Mouse (Mus musculus) heart, adult 11 months (tissue): ENCODE results near the gene Pknox1.

Source experiments
- DNase-seq: peaks from one replicate; pipeline ENCODE4 v3.0.0; 2022

Gene Pknox1

GRCm38 (mm10) chr17:31656682-31657081 lies 92.1 kb downstream of the Pknox1 start:
- no peak for DNase-seq
